Mouse (Mus musculus) kidney, embryonic 16.5 days (tissue): Measurements from ENCODE around the gene Wipf1. TPM values are rescaled to one million over a fixed set of nuclear protein-coding genes. Genes with fewer than 3 reads are reported as not detected.

Experiments used
- ATAC-seq: fragments of 200-750 bp; cut with Nextera tagmentation; 2 replicates; pipeline ENCODE4 v1.8.0; 2017; ENCODE audit warnings: moderate TSS enrichment; ENCODE audit not compliant: low FRiP score, low TSS enrichment
- H3K27ac ChIP-seq: fragments of 300-500 bp; sonication (generic); 2 replicates; pipeline ENCODE4 v1.5.1; 2014; ENCODE audit warnings: low read length
- H3K27me3 ChIP-seq: fragments of 300-500 bp; sonication (generic); 2 replicates; pipeline ENCODE4 v1.6.1; 2014; ENCODE audit warnings: low read length, control low read depth, mixed read lengths; ENCODE audit not compliant: insufficient read depth
- H3K36me3 ChIP-seq: fragments of 300-500 bp; sonication (generic); 2 replicates; pipeline ENCODE4 v1.6.1; 2014; ENCODE audit warnings: low read length, control low read depth, mixed read lengths; ENCODE audit not compliant: insufficient read depth
- H3K4me1 ChIP-seq: fragments of 300-500 bp; sonication (generic); 2 replicates; pipeline ENCODE4 v1.6.1; 2014; ENCODE audit warnings: low read length, control low read depth, mixed read lengths; ENCODE audit not compliant: insufficient read depth
- H3K4me2 ChIP-seq: fragments of 300-500 bp; sonication (generic); replicated peaks from 2 replicates; pipeline ENCODE4 v1.6.1; 2014; ENCODE audit warnings: low read depth, low read length
- H3K4me3 ChIP-seq: fragments of 300-500 bp; sonication (generic); 2 replicates; pipeline ENCODE4 v1.5.1; 2014; ENCODE audit warnings: mild to moderate bottlenecking, low read length
- H3K9ac ChIP-seq: fragments of 300-500 bp; sonication (generic); replicated peaks from 2 replicates; pipeline ENCODE4 v1.6.1; 2014; ENCODE audit warnings: low read length
- H3K9me3 ChIP-seq: fragments of 300-500 bp; sonication (generic); 2 replicates; pipeline ENCODE4 v1.6.1; 2016; ENCODE audit warnings: low read length, control low read depth
- WGBS: fragments of 180-500 bp; shearing (Covaris S2); extraction: QIAGEN DNeasy Blood & Tissue Kit; methylation state at CpG from one replicate; pipeline ENCODE4 v1.1.7; 2014; 5-methylcytosine and 5-hydroxymethylcytosine counted together
- polyA plus RNA-seq: library from polyadenylated mRNA; unstranded; fragments of >200 nt; fragmentation: Nextera tagmentation; extraction: Ambion mirVana; gene quantifications from 2 replicates; pipeline ENCODE4 v1.2.1, GENCODE M21; 2015

The Wipf1 gene
- polyA plus RNA-seq, 1 experiment from 2014 or later, result 8.6 TPM

DNA sequence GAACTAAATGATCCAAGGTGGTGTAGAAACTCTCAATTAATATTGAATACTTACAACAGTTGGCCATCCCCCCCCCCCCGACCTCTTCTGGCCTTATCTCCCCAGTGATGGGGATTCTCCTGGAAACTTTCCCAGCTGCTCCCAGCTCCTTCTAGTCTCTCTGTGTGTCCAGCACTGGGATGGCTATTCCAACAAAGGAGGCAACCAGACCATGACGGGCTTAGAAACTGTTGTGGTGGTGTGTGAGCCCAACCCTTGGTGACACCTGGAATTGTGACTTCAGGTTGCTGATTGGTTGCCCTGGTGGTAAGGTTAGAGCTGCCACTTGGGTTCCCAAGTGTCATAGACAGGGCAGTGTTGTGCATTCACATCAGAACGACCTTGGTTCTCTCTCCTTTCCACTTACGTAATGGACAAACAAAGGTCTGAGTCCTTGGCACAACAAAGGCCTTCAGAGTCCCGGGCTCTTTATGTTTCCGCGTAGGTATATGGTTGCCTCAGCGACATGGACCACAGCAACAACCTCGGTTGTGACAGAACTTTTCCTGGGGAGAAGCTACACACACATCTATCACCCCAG, 123.1 kb downstream of the Wipf1 start:
- Histone ChIP-seq H3K9me3 (no peaks in the 10 kb centered on the region; the same call in 1 of the 2 replicates), H3K36me3 (no peaks in the 10 kb centered on the region), H3K27ac (no peak overlapping the region), H3K27me3 (no peaks in the 10 kb centered on the region), H3K4me3 (no peak overlapping the region), H3K4me1 (peaks cover 4% of the 10 kb centered on the region; the same call in 1 of the 2 replicates), H3K4me2 (no peak overlapping the region), H3K9ac (no peak overlapping the region)
- WGBS, result 77% methylated on average over 9 of the region's 9 CpGs
- ATAC-seq, result no peak

GRCm38 (mm10) chr2:73404980-73405379, 124.6 kb downstream of the Wipf1 start:
- no peaks in the 10 kb centered on the region for H3K36me3 ChIP-seq
- ATAC-seq, result no peak
- H3K9ac ChIP-seq, result no peak overlapping the region
- H3K4me1 ChIP-seq, result peaks cover 5% of the 10 kb centered on the region; the same call in 1 of the 2 replicates
- H3K9me3 ChIP-seq, result no peaks in the 10 kb centered on the region; the same call in 1 of the 2 replicates
- 90% methylated on average over 7 of the region's 7 CpGs for WGBS
- H3K27ac ChIP-seq, result no peak overlapping the region
- H3K4me2 ChIP-seq, result no peak overlapping the region
- no peak overlapping the region for H3K4me3 ChIP-seq
- H3K27me3 ChIP-seq, result no peaks in the 10 kb centered on the region

DNA sequence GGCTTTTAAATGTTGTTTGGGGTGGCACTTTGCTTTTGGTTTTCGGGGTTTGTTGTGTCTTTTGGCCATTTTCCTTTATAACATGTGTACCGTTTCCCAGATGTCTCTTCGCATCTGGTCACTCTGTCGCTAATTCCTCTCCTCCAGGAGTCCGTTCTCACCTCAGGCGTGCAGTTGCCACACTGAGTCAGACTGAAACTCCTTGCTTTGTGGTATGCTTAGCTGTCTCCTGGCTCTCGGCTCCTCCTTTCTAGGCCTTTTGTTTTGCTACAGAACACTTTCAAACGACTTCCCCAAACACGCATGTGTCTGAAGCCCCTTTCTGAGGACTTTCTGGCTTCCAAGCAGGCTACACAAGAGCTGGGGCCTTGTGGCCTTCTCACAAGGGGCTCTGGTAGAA, 125.1 kb downstream of the Wipf1 start:
- Histone ChIP-seq H3K4me2 (no peak overlapping the region), H3K9ac (no peak overlapping the region), H3K27ac (no peak overlapping the region), H3K9me3 (no peaks in the 10 kb centered on the region; the same call in 1 of the 2 replicates), H3K4me3 (no peak overlapping the region), H3K36me3 (no peaks in the 10 kb centered on the region), H3K27me3 (no peaks in the 10 kb centered on the region), H3K4me1 (peaks cover 5% of the 10 kb centered on the region; the same call in 1 of the 2 replicates)
- WGBS, result 79% methylated on average over 9 of the region's 9 CpGs
- ATAC-seq, result no peak

GRCm38 (mm10) chr2:73403385-73404013, 126.0 kb downstream of the Wipf1 start:
- ATAC-seq, result no peak
- Histone ChIP-seq H3K9me3 (no peaks in the 10 kb centered on the region; the same call in 1 of the 2 replicates), H3K27me3 (no peaks in the 10 kb centered on the region), H3K4me1 (peaks cover 5% of the 10 kb centered on the region; the same call in 1 of the 2 replicates), H3K4me2 (no peak overlapping the region), H3K9ac (no peak overlapping the region), H3K4me3 (no peak overlapping the region), H3K27ac (no peak overlapping the region), H3K36me3 (no peaks in the 10 kb centered on the region)
- WGBS, result 81% methylated on average over 15 of the region's 15 CpGs

DNA sequence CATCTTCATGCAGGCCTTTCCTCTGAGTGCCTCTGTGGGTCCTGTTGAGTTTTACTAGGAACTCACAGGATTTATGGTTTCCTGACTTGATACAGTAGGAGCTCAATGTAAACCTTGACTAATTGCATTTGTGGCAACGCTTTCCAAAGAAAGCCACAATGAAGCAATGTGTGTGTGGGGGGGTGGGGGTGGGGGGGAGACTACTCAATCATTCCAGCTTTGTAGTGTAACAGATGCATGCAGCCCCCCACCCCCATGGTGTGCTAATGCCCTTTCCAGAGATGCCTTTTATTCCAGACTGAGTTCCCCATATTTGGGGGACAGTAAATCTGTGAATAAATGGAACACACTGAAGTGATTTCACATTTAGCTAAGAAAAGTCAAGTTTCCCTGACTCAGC, 127.8 kb downstream of the Wipf1 start:
- WGBS, result 13% methylated on average over 1 of the region's 1 CpGs
- H3K27me3 ChIP-seq, result no peaks in the 10 kb centered on the region
- H3K9me3 ChIP-seq, result no peaks in the 10 kb centered on the region; the same call in 1 of the 2 replicates

DNA sequence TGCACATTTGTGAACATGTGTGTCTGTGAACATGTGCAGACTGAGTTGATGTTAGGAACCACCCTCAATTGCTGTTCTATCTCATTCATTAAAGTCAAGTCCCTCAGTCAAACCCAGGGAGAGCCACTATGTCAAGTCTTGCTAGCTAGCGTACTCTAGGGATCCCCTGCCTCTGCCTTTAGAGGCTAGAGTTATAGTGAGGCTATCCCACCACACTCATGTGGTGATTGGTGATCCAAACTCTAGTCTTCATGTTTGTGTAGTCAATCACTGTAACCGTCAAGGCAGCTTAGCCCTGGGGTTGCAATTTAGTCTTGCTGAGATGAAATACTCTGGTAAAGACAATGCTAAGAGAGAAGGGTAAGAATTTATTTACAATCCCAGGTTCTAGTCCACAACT, 132.1 kb downstream of the Wipf1 start:
- H3K4me3 ChIP-seq, result no peak overlapping the region
- H3K36me3 ChIP-seq, result no peaks in the 10 kb centered on the region
- no peak overlapping the region for H3K9ac ChIP-seq
- H3K27me3 ChIP-seq, result no peaks in the 10 kb centered on the region
- 89% methylated on average over 2 of the region's 2 CpGs for WGBS
- no peak overlapping the region for H3K27ac ChIP-seq
- H3K9me3 ChIP-seq, result no peaks in the 10 kb centered on the region; the same call in 1 of the 2 replicates
- no peak overlapping the region for H3K4me2 ChIP-seq
- peaks cover 5% of the 10 kb centered on the region; the same call in 1 of the 2 replicates for H3K4me1 ChIP-seq
- no peak for ATAC-seq

More for the DNA sequence above, 127.8 kb downstream of the Wipf1 start:
- Histone ChIP-seq H3K4me1 (peaks cover 5% of the 10 kb centered on the region; the same call in 1 of the 2 replicates), H3K9ac (no peak overlapping the region), H3K4me2 (no peak overlapping the region), H3K27ac (no peak overlapping the region), H3K36me3 (no peaks in the 10 kb centered on the region), H3K4me3 (no peak overlapping the region)
- no peak for ATAC-seq

DNA sequence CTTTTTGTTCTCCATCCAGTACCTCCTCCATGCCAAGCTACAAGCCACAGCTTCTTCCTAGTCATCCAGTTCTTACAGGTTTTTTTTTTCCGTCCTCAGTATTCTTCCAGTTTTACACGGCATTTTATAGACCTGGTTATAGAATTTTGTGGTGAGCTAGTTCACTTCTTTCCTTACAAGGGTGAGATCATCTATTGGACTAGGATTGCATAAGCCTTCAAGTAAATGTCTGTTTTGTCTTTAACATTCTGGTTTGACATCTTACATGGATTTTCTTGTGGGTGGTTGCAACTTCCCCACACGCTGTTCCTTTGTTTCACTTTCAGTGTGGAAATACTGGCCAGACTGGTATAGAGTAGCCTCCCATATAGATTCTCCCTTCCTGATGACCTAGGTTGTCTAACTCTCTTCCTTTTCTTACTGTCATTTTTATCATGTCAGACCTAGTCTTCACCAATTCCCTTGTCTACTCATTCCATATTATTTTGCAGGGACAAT, 132.7 kb downstream of the Wipf1 start:
- H3K27me3 ChIP-seq, result no peaks in the 10 kb centered on the region
- no peak for ATAC-seq
- 87% methylated on average over 3 of the region's 3 CpGs for WGBS
- H3K36me3 ChIP-seq, result no peaks in the 10 kb centered on the region
- H3K27ac ChIP-seq, result no peak overlapping the region
- H3K4me2 ChIP-seq, result no peak overlapping the region
- peaks cover 5% of the 10 kb centered on the region; the same call in 1 of the 2 replicates for H3K4me1 ChIP-seq
- no peak overlapping the region for H3K9ac ChIP-seq
- no peaks in the 10 kb centered on the region; the same call in 1 of the 2 replicates for H3K9me3 ChIP-seq
- H3K4me3 ChIP-seq, result no peak overlapping the region

- WGBS, result 75% methylated on average over 8 of the region's 8 CpGs
- Histone ChIP-seq H3K27me3 (no peaks in the 10 kb centered on the region), H3K9me3 (no peaks in the 10 kb centered on the region; the same call in 1 of the 2 replicates), H3K4me3 (no peak overlapping the region), H3K9ac (no peak overlapping the region), H3K36me3 (no peaks in the 10 kb centered on the region), H3K4me1 (no peaks in the 10 kb centered on the region), H3K4me2 (no peak overlapping the region), H3K27ac (no peak overlapping the region)
- ATAC-seq, result no peak
These were observed 134.0 kb downstream of the Wipf1 start for GRCm38 (mm10) chr2:73395516-73395915.

DNA sequence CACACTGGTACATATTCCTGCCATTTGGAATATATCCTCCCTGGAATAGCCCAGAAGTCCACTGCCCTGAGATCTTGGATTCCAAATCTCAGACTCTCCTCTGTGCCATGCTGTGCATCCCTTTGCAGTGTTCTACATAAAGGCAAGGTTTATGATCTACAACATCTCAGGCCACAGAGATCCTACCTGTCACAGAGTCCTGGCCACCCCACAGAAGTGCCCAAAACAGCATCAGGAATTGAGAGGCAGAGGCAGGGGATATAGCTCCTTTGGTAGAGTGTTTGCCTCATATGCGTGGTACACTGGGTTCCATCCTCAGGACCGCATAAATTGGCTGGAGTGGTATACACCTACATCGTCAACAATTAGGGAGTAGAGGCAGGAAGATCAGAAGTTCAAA, 135.1 kb downstream of the Wipf1 start:
- no peak overlapping the region for H3K4me3 ChIP-seq
- no peak overlapping the region for H3K27ac ChIP-seq
- no peaks in the 10 kb centered on the region for H3K36me3 ChIP-seq
- no peak overlapping the region for H3K4me2 ChIP-seq
- H3K9ac ChIP-seq, result no peak overlapping the region
- no peak for ATAC-seq
- no peaks in the 10 kb centered on the region for H3K4me1 ChIP-seq
- WGBS, result 72% methylated on average over 3 of the region's 3 CpGs
- H3K27me3 ChIP-seq, result no peaks in the 10 kb centered on the region
- no peaks in the 10 kb centered on the region; the same call in 1 of the 2 replicates for H3K9me3 ChIP-seq

GRCm38 (mm10) chr2:73392772-73393171, 136.8 kb downstream of the Wipf1 start:
- Histone ChIP-seq H3K4me1 (no peaks in the 10 kb centered on the region), H3K27me3 (no peaks in the 10 kb centered on the region), H3K9ac (no peak overlapping the region), H3K4me2 (no peak overlapping the region), H3K9me3 (no peaks in the 10 kb centered on the region; the same call in 1 of the 2 replicates), H3K4me3 (no peak overlapping the region), H3K27ac (no peak overlapping the region), H3K36me3 (no peaks in the 10 kb centered on the region)
- 91% methylated on average over 2 of the region's 2 CpGs for WGBS
- no peak for ATAC-seq
